Mouse (Mus musculus) C2C12 (cell line): ENCODE results near the gene 1700028P14Rik. TPM values are rescaled to one million over a fixed set of nuclear protein-coding genes. Genes with fewer than 3 reads are reported as not detected.

ENCODE experiments used
- H3K27me3 ChIP-seq: one replicate; pipeline ENCODE4 v1.6.1; 2011; ENCODE audit not compliant: control insufficient read depth, insufficient read depth, insufficient read length
- H3K36me3 ChIP-seq: one replicate; pipeline ENCODE4 v1.6.1; 2011; ENCODE audit not compliant: control insufficient read depth, insufficient read depth
- H3K4me3 ChIP-seq: one replicate; pipeline ENCODE4 v1.5.1; 2011; ENCODE audit warnings: mild to moderate bottlenecking, control low read depth; ENCODE audit not compliant: poor library complexity, insufficient read depth, severe bottlenecking
- H3K79me2 ChIP-seq: one replicate; pipeline ENCODE4 v1.6.1; 2011; ENCODE audit not compliant: control insufficient read depth, insufficient read depth
- H3K79me3 ChIP-seq: one replicate; pipeline ENCODE4 v1.6.1; 2011; ENCODE audit warnings: low read depth, control low read depth
- H3ac ChIP-seq: one replicate; pipeline ENCODE3; 2011; ENCODE audit warnings: low read depth; ENCODE audit not compliant: control insufficient read depth, insufficient read length
- CEBPB ChIP-seq: IDR thresholded peaks from one replicate; pipeline ENCODE4 v1.6.1; 2011; ENCODE audit warnings: low read depth, mild to moderate bottlenecking, control low read depth, moderate library complexity
- CTCF ChIP-seq: IDR thresholded peaks from one replicate; pipeline ENCODE4 v1.5.1; 2011; ENCODE audit not compliant: control insufficient read depth, insufficient read depth, insufficient read length
- FOSL1 ChIP-seq: IDR thresholded peaks from one replicate; pipeline ENCODE4 v1.8.0; 2011; ENCODE audit warnings: mild to moderate bottlenecking, low read length; ENCODE audit not compliant: poor library complexity, insufficient read depth, severe bottlenecking
- MAX ChIP-seq: IDR thresholded peaks from one replicate; pipeline ENCODE4 v1.6.1; 2011; ENCODE audit warnings: mild to moderate bottlenecking, control low read depth
- MYOD1 ChIP-seq: IDR thresholded peaks from one replicate; pipeline ENCODE4 v1.6.1; 2011; ENCODE audit warnings: low read depth; ENCODE audit not compliant: control insufficient read depth, insufficient read length
- MYOG ChIP-seq: IDR thresholded peaks from one replicate; pipeline ENCODE4 v1.6.1; 2011; ENCODE audit not compliant: control insufficient read depth, insufficient read length; ENCODE audit errors: extremely low read depth
- USF1 ChIP-seq: IDR thresholded peaks from one replicate; pipeline ENCODE4 v1.6.1; 2011; ENCODE audit warnings: low read depth, mild to moderate bottlenecking, control low read depth, moderate library complexity
- polyA plus RNA-seq: library from polyadenylated mRNA; unstranded; fragments of >200 nt; fragmentation: generic; extraction: Trizol; gene quantifications from one replicate; pipeline ENCODE4 v1.2.1, GENCODE M21; 2012; ENCODE audit warnings: missing spikeins

Gene 1700028P14Rik
- polyA plus RNA-seq, 1 experiment, result not detected

GRCm38 (mm10) chr19:23658350-23658749, 5.7 kb upstream of the 1700028P14Rik start:
- H3K27me3 ChIP-seq, result no peaks in the 10 kb centered on the region
- H3K4me3 ChIP-seq, result no peak overlapping the region
- H3K79me3 ChIP-seq, result no peaks in the 10 kb centered on the region
- H3K36me3 ChIP-seq, result no peaks in the 10 kb centered on the region
- no peaks in the 10 kb centered on the region for H3K79me2 ChIP-seq
- no peak overlapping the region for H3ac ChIP-seq
- TF ChIP-seq CEBPB (no peak), MYOD1 (no peak), MYOG (no peak), MAX (no peak), CTCF (no peak), FOSL1 (no peak), USF1 (no peak)

GRCm38 (mm10) chr19:23657261-23657932, 4.8 kb upstream of the 1700028P14Rik start:
- Histone ChIP-seq H3K79me2 (no peaks in the 10 kb centered on the region), H3K27me3 (no peaks in the 10 kb centered on the region), H3K79me3 (no peaks in the 10 kb centered on the region), H3K4me3 (no peak overlapping the region), H3ac (no peak overlapping the region), H3K36me3 (no peaks in the 10 kb centered on the region)
- TF ChIP-seq FOSL1 (no peak), CTCF (no peak), MYOG (no peak), MYOD1 (no peak), USF1 (no peak), MAX (no peak), CEBPB (no peak)

GRCm38 (mm10) chr19:23653154-23653553, 542 bp upstream of the 1700028P14Rik start:
- no peaks in the 10 kb centered on the region for H3K79me2 ChIP-seq
- TF ChIP-seq CEBPB (no peak), MAX (no peak), CTCF (no peak), MYOD1 (no peak), FOSL1 (no peak), USF1 (no peak), MYOG (no peak)

GRCm38 (mm10) chr19:23647308-23647707, 5.3 kb downstream of the 1700028P14Rik start:
- H3K79me2 ChIP-seq, result no peaks in the 10 kb centered on the region
- no peak for TF ChIP-seq MAX
- TF ChIP-seq MYOD1, result no peak
- no peak for TF ChIP-seq CEBPB
- no peaks in the 10 kb centered on the region for H3K36me3 ChIP-seq
- no peak overlapping the region for H3K4me3 ChIP-seq
- H3ac ChIP-seq, result no peak overlapping the region
- no peaks in the 10 kb centered on the region for H3K27me3 ChIP-seq
- no peaks in the 10 kb centered on the region for H3K79me3 ChIP-seq

More at GRCm38 (mm10) chr19:23653154-23653553, 542 bp upstream of the 1700028P14Rik start:
- Histone ChIP-seq H3K79me3 (no peaks in the 10 kb centered on the region), H3K4me3 (no peak overlapping the region), H3ac (no peak overlapping the region), H3K36me3 (no peaks in the 10 kb centered on the region), H3K27me3 (no peaks in the 10 kb centered on the region)

GRCm38 (mm10) chr19:23645347-23645746, 7.3 kb downstream of the 1700028P14Rik start:
- Histone ChIP-seq H3K79me2 (no peaks in the 10 kb centered on the region), H3K27me3 (no peaks in the 10 kb centered on the region), H3ac (no peak overlapping the region), H3K36me3 (no peaks in the 10 kb centered on the region), H3K79me3 (no peaks in the 10 kb centered on the region), H3K4me3 (no peak overlapping the region)
- no peak for TF ChIP-seq FOSL1
- no peak for TF ChIP-seq MYOG
- TF ChIP-seq USF1, result no peak
- TF ChIP-seq MAX, result no peak

GRCm38 (mm10) chr19:23643819-23644218, 8.8 kb downstream of the 1700028P14Rik start:
- Histone ChIP-seq H3K79me3 (no peaks in the 10 kb centered on the region), H3K36me3 (no peaks in the 10 kb centered on the region), H3ac (no peak overlapping the region), H3K4me3 (no peak overlapping the region), H3K27me3 (no peaks in the 10 kb centered on the region), H3K79me2 (no peaks in the 10 kb centered on the region)
- TF ChIP-seq CTCF (no peak), CEBPB (no peak), MYOG (no peak), USF1 (no peak), FOSL1 (no peak), MYOD1 (no peak), MAX (no peak)
